Mouse (Mus musculus) left cerebral cortex, adult 9 months (tissue): Measurements from ENCODE around the gene Slc15a2.

Source experiments
- DNase-seq, 2 experiments: peaks; one replicate each; pipeline ENCODE4 v3.0.0; 2022; ENCODE audit warnings: low spot score in 2 of 2

Gene Slc15a2

DNA sequence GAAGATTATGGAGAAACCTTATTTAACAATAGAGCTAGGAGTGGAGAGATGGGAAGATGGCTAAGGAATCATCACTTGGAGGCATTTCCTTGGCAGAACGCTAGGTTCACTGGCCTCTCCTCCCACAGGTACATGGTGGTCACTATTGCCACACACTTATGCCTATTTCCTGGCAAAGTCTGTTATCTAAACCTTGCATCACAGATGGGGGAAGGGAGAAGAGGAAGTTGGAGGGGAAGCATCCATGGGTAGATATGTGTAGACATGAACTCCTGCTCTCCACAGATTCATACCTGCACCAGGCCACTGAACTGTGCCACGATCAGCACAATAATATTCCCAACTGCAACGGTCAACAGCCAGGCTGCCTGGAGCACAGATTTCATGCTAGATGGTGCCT is 32.8 kb downstream of the Slc15a2 start:
- no peak for DNase-seq

DNA sequence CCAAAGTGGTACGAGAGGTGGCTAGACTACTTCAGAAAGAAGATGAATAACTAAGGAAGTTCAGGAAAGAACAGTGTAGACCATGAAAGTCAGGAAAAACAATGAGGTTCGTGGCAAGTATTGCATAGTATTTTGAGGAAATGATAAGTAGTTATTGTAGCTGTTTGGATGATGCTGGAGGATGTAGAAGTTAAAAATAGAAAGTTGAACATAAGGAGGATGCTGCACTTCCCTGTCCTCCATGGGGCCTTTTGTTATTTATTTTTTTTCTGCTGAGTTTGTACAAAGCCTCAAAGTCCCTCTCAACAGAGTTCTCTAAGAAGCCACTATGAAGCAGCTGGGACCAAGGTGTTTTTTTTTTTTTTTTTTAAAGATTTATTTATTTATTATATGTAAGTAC is 37.0 kb downstream of the Slc15a2 start:
- no peak for DNase-seq

- DNase-seq, result no peak
Observed at GRCm38 (mm10) chr16:36747068-36747467, 37.7 kb downstream of the Slc15a2 start.

DNA sequence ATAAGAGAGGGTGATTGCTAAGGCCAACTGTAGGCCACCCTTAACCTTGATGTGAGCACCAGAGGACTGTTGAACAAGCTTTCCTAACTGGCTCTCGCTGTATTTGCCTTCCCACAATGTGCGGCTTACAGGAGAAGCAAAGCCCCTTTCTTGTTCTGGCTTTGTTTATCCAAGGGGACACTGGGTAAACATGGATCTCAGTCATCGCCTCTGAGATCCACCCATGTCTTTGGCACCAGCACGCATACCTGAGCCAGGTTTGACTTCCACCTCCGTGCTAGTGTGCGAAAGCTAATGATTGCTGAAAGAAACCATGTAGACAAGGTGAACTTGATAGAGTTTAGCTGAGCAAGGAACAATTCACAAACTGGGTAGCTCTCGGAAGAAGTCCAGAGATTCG is 41.2 kb downstream of the Slc15a2 start:
- no peak for DNase-seq

DNA sequence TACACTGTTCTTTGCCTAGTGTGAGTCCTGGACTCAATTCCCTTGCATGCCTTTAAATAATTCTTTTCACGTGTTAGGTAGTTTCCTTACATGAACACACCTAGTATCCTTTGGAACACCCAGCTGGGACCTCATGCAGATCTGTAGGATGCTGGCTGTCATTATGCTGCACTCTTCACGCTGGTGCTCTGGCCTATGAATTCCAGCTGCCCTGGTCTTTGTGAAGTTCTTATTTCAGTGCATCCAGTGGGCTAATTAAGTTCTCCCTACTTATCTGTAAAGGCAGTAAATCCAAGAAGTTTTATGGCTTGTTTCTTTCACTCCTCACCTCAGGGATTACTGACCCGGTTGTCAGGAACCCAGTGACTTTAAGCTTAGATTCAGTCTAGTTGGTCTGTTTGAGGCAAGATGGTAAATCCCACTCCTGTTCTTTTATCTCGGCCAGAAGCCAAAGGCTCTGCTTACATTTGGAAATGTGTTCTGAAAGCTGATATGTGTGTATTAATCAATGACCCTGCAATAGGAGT is 45.3 kb downstream of the Slc15a2 start:
- DNase-seq, result no peak

GRCm38 (mm10) chr16:36735421-36735820 is 49.3 kb downstream of the Slc15a2 start:
- DNase-seq, result no peak

DNA sequence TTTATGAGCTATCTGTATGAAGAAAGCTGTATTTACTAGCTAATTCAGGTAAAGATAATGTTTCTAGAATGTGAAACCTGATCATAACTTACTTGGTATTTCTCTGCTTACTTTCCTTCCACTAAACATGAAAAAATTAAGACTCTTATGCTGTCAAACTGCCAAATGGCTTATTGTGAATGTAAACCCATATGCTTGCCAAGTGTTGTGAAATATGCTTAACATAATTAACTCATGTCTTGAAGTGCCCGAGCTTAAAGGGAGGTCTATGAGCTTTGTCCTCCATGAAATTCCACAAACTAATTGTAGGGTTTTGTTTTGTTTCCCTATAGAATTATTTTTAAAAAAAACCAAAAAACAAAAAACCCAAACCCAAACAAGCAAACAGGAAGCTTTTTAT is 50.9 kb downstream of the Slc15a2 start:
- DNase-seq, result no peak

DNA sequence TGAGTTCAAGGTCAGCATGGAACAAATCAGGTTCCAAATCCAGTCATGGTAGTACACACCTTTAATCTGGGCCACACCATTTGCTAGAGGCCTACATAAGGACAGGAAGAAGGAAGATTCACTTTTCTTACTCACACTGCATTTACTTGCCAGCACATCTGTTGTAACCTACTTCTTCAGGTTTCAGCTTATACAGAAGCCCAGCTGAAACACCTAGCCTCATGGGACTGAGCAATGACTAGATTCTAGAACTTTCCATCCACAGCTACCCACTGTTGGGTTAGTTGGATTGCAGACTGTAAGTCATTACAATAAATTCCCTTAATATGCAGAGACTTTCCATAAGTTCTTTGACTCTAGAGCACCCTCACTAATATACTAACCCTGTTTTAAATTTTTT is 52.2 kb downstream of the Slc15a2 start:
- no peak for DNase-seq

DNA sequence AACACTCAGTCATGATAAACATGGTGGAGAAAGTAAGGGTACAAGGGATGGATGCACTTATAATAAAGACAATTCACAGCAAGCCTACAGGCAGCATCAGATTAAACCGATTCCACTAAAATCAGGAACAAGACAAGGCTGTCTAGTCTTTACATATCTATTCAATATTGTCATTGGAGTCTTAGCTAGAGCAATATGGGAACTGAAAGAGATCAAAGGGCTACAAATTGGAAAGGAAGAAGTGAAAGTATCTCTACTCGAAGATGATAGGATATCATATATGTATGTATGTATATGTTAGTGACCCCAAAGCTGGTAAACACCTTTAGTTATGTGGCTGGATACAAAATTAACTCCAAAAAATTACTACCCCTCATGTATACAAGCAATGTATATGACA is 55.8 kb downstream of the Slc15a2 start:
- no peak for DNase-seq

DNA sequence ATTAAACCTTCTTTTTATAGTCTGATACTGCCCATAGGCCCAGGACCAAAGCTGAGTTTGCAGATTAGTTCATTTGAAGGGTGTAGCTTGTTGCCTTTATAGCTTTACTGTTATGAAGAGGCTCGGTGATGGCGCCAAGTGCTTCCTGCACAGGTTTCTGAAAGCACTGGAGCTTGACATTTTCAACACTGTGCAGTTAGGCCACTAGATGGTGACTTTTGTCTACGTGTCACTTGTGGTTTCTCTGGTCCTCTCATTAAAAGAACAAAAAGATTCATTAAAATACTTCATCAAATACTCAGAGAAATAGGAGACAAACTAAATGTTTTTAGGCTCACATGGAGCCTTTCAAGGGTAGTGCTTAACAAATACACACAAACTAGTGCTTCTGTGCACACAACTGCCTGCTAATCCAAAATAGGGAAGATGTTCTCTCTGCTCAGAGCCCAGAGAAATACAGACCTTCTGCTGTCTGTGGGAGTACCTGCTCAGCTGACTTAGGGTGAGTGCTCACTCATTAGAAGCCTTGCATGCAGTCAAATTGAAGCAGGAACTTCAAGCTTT is 60.8 kb downstream of the Slc15a2 start:
- DNase-seq, result no peak

GRCm38 (mm10) chr16:36722739-36723138 is 62.0 kb downstream of the Slc15a2 start:
- no peak for DNase-seq

GRCm38 (mm10) chr16:36720194-36721055 is 64.3 kb downstream of the Slc15a2 start:
- DNase-seq, result no peak

GRCm38 (mm10) chr16:36718637-36719036 is 66.1 kb downstream of the Slc15a2 start:
- no peak for DNase-seq

- no peak for DNase-seq
Observed at GRCm38 (mm10) chr16:36717481-36717880, 67.3 kb downstream of the Slc15a2 start.

DNA sequence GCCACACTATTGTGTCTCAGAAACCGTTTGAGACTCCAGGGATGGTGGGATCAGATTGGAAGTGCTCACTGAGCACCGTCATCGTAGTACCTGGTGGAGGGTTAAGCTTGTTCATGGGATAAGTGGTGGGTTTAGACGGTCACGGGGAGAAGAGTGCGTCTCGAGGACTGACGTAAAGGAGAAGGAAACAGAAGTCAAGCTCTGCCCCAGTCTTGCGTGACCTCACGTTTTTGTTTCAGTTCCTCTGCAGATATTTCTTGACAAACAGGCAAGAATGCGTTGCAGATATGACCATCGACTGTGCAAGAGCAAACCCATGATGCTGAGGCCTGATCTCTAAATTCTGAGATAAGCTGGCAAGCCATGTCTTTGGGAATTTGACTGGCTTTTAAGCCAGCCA is 73.0 kb downstream of the Slc15a2 start:
- no peak for DNase-seq

GRCm38 (mm10) chr16:36710794-36711193 is 74.0 kb downstream of the Slc15a2 start:
- DNase-seq, result no peak

GRCm38 (mm10) chr16:36709405-36709804 is 75.4 kb downstream of the Slc15a2 start:
- no peak for DNase-seq

DNA sequence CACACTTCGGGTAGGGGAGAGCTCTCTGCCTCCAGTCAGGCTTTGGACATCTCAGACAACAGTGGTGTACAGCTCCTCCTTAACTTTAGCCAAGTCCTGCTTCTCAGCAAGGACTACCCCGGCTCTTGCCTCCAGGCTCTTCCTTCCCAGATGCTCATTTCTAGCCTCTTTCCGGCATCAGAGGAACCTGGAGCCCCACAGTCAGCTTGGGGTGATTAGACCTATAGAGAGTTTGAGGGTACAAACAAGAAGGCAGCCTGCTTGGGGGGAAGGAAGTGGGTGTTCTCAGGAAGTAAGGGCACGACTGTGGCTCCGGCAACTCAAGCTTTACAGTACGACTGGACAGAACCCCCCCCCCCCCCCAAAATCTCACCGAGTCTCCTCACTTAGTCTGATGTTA is 76.0 kb downstream of the Slc15a2 start:
- no peak for DNase-seq

- DNase-seq, result no peak
Observed at GRCm38 (mm10) chr16:36707702-36708423, 76.9 kb downstream of the Slc15a2 start.

DNA sequence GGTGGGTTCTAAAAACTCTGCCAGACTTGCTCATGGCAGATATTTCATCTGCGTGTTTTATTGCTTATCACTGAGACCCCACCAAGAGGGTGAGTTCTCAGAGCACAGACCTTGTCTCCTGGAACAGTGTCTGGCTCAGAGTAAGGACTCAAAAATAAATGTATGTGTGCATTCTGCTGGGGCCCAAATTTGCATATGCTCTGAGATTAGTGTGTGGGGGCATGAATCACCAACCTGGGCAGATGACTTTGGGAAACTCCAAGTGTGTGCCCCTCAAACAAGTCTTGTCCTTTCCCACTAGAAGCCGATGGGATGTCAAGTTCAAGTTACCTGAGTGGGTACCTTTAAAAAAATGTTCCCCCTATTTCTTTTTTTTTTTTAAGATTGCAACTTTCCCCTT is 84.3 kb downstream of the Slc15a2 start:
- DNase-seq, result no peak
